Mouse (Mus musculus) CH12.LX (cell line): Measurements from ENCODE around the gene Pik3r6. TPM values are rescaled to one million over a fixed set of nuclear protein-coding genes. Genes with fewer than 3 reads are reported as not detected.

Experiments used
- DNase-seq: peaks from one replicate; pipeline ENCODE4 v3.0.0-alpha.2; 2013; ENCODE audit errors: extremely low read depth
- H3K27ac ChIP-seq: 2 replicates; pipeline ENCODE4 v1.5.1; 2012; ENCODE audit warnings: low read depth, mild to moderate bottlenecking, control low read depth, moderate library complexity; ENCODE audit not compliant: insufficient read depth
- H3K27me3 ChIP-seq: replicated peaks from 2 replicates; pipeline ENCODE3; 2012; ENCODE audit warnings: inconsistent platforms
- H3K36me3 ChIP-seq, 2 experiments: replicated peaks in 1 of 2; 2 replicates each; pipeline versions ENCODE3 to v1.6.1; 2012; ENCODE audit warnings: inconsistent platforms in 1 of 2, low read length in 1 of 2, mild to moderate bottlenecking in 1 of 2, mixed read lengths in 1 of 2, moderate library complexity in 1 of 2; ENCODE audit not compliant: control insufficient read depth in 1 of 2, insufficient read depth in 1 of 2
- H3K4me1 ChIP-seq, 2 experiments: 2 replicates each; pipeline ENCODE4 v1.6.1; 2012; ENCODE audit warnings: inconsistent platforms in 1 of 2, moderate library complexity in 1 of 2; ENCODE audit not compliant: insufficient read depth in 2 of 2, control insufficient read depth in 1 of 2
- H3K4me2 ChIP-seq: 2 replicates; pipeline ENCODE4 v1.6.1; 2012; ENCODE audit warnings: low read depth, mild to moderate bottlenecking, control low read depth; ENCODE audit not compliant: poor library complexity, insufficient read depth, severe bottlenecking
- H3K4me3 ChIP-seq, 3 experiments: fragments of 150-350 bp in 1 of 3; sonication (generic) in 1 of 3; replicated peaks in 1 of 3; 2 replicates each; pipeline versions ENCODE3 to v1.5.1; 2011 to 2012; ENCODE audit warnings: low read depth in 2 of 3, low read length in 2 of 3, mild to moderate bottlenecking in 2 of 3, moderate library complexity in 2 of 3, control low read depth in 1 of 3, improper control_type of control experiment in 1 of 3, inconsistent platforms in 1 of 3, mixed read lengths in 1 of 3; ENCODE audit not compliant: poor library complexity in 1 of 3
- H3K79me2 ChIP-seq: replicated peaks from 2 replicates; pipeline ENCODE4 v1.6.1; 2012; ENCODE audit warnings: mild to moderate bottlenecking, moderate library complexity; ENCODE audit not compliant: control insufficient read depth, poor library complexity, insufficient read depth, severe bottlenecking; ENCODE audit errors: extremely low read depth
- H3K9ac ChIP-seq: 2 replicates; pipeline ENCODE4 v1.6.1; 2012; ENCODE audit warnings: low read depth, mild to moderate bottlenecking, control low read depth, moderate library complexity; ENCODE audit not compliant: insufficient read depth
- H3K9me3 ChIP-seq: replicated peaks from 2 replicates; pipeline ENCODE3; 2012; ENCODE audit warnings: low read length, inconsistent platforms, mixed read lengths
- BHLHE40 ChIP-seq: IDR thresholded peaks from 2 replicates; pipeline ENCODE4 v1.6.1; 2011; ENCODE audit warnings: mild to moderate bottlenecking, low read depth, low read length, improper control_type of control experiment
- E2F4 ChIP-seq: IDR thresholded peaks from 2 replicates; pipeline ENCODE4 v1.6.1; 2011; ENCODE audit warnings: low read depth, low read length, improper control_type of control experiment; ENCODE audit not compliant: insufficient replicate concordance
- ELF1 ChIP-seq: IDR thresholded peaks from 2 replicates; pipeline ENCODE4 v1.6.1; 2014; ENCODE audit warnings: low read depth, mild to moderate bottlenecking, inconsistent platforms, low read length, improper control_type of control experiment
- EP300 ChIP-seq: IDR thresholded peaks from 2 replicates; pipeline ENCODE4 v1.6.1; 2011; ENCODE audit warnings: low read length, improper control_type of control experiment
- ETS1 ChIP-seq: conservative IDR thresholded peaks from 2 replicates; pipeline ENCODE4 v1.6.1; 2012; ENCODE audit warnings: low read depth, mild to moderate bottlenecking, inconsistent platforms, low read length, improper control_type of control experiment, moderate library complexity
- HCFC1 ChIP-seq: IDR thresholded peaks from 2 replicates; pipeline ENCODE4 v1.6.1; 2012; ENCODE audit warnings: low read depth, mild to moderate bottlenecking, inconsistent platforms, low read length, improper control_type of control experiment
- IRF4 ChIP-seq: IDR thresholded peaks from 2 replicates; pipeline ENCODE4 v1.6.1; 2014; ENCODE audit warnings: low read depth, mild to moderate bottlenecking, inconsistent platforms, low read length, improper control_type of control experiment
- JUN ChIP-seq: IDR thresholded peaks from 2 replicates; pipeline ENCODE4 v1.6.1; 2011; ENCODE audit warnings: low read depth, mild to moderate bottlenecking, low read length, improper control_type of control experiment, moderate library complexity; ENCODE audit not compliant: insufficient read depth
- JUND ChIP-seq: conservative IDR thresholded peaks from 2 replicates; pipeline ENCODE4 v1.6.1; 2011; ENCODE audit warnings: low read depth, low read length, improper control_type of control experiment
- MXI1 ChIP-seq: IDR thresholded peaks from 2 replicates; pipeline ENCODE4 v1.6.1; 2011; ENCODE audit warnings: mild to moderate bottlenecking, low read depth, low read length, improper control_type of control experiment
- NELFE ChIP-seq: IDR thresholded peaks from 2 replicates; pipeline ENCODE4 v1.6.1; 2011; ENCODE audit warnings: low read depth, low read length, improper control_type of control experiment
- PAX5 ChIP-seq: IDR thresholded peaks from 2 replicates; pipeline ENCODE4 v1.6.1; 2012; ENCODE audit warnings: low read length, inconsistent platforms, mixed read lengths
- POLR2AphosphoS2 ChIP-seq: IDR thresholded peaks from 2 replicates; pipeline ENCODE4 v1.6.1; 2011; ENCODE audit warnings: low read depth, low read length, improper control_type of control experiment
- RAD21 ChIP-seq: IDR thresholded peaks from 2 replicates; pipeline ENCODE4 v1.6.1; 2011; ENCODE audit warnings: low read depth, mild to moderate bottlenecking, low read length, improper control_type of control experiment, moderate library complexity
- SMC3 ChIP-seq: IDR thresholded peaks from 2 replicates; pipeline ENCODE4 v1.6.1; 2011; ENCODE audit warnings: low read depth, low read length, improper control_type of control experiment
- ZC3H11A ChIP-seq: IDR thresholded peaks from 2 replicates; pipeline ENCODE4 v1.6.1; 2012; ENCODE audit warnings: low read depth, mild to moderate bottlenecking, inconsistent platforms, low read length, improper control_type of control experiment
- ZMIZ1 ChIP-seq: IDR thresholded peaks from 2 replicates; pipeline ENCODE4 v1.6.1; 2012; ENCODE audit warnings: low read depth, mild to moderate bottlenecking, inconsistent platforms, low read length, improper control_type of control experiment
- ZNF384 ChIP-seq: IDR thresholded peaks from 2 replicates; pipeline ENCODE4 v1.6.1; 2012; ENCODE audit warnings: low read depth, low read length, improper control_type of control experiment, inconsistent platforms
- dilution Hi-C: fragments of 300-500 bp; cut with MboI; formaldehyde crosslinking; loops from 2 replicates; pipeline ENCODE4 v1.14.3; 2020; ENCODE audit warnings: low sequenced_read_pairs; ENCODE audit not compliant: extremely low pct_unique_long_range_greater_than_20kb, extremely low pct_ligation_motif_present
- in situ Hi-C: fragments of 300-500 bp; cut with MboI; formaldehyde crosslinking; loops from 3 replicates; pipeline ENCODE4 v1.14.3; 2019; ENCODE audit warnings: low sequenced_read_pairs, low pct_ligation_motif_present, low pct_unique_long_range_greater_than_20kb, mixed read lengths
- polyA plus RNA-seq: library from polyadenylated mRNA; unstranded; fragments of >175 nt; gene quantifications from 2 replicates; pipeline ENCODE4 v1.2.1, GENCODE M21; 2012; ENCODE audit warnings: low read depth; ENCODE audit not compliant: insufficient read length
- total RNA-seq, 2 experiments: library from RNA; depleted of rRNA; stranded (reverse); fragments of 300-350 nt in 1 of 2; fragments of >200 nt in 1 of 2; gene quantifications; 2 replicates each; pipeline ENCODE4 v1.2.3; 2012 to 2014

Pik3r6 gene
- total and polyA plus RNA-seq, 3 experiments, result 82.9 to 90.2 (median 88.4) TPM

DNA sequence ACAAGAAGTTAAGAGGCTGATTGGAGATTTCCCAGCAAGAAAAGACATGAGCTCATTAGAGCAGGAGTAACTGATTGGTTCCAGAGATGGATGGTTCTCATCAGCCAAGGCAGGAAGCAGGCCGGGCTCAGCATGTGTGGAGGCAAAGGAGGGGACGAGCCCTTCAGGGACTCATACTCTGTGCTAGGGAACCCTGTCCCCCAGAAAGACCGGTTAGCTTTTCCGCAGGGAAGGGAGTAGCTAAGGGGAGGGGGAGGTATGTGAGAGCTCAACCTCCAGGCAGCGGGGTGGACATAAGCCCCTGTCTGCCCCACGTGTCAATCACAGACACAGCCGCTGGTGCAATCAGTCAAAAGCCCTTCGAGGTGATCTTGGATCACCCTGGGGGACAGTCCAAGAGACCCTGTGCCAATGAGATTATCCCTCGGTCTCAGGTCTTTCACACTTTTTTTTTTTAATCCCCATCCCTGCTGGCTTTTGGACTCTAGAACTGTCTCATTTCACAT, 98.7 kb downstream of the Pik3r6 start:
- no peak for TF ChIP-seq JUND
- no peak for TF ChIP-seq RAD21
- TF ChIP-seq IRF4, result no peak
- no peak for TF ChIP-seq POLR2AphosphoS2
- no peak for TF ChIP-seq BHLHE40
- TF ChIP-seq MXI1, result no peak
- TF ChIP-seq NELFE, result no peak
- no peak for TF ChIP-seq ZC3H11A
- no peak for TF ChIP-seq PAX5
- TF ChIP-seq JUN, result no peak
- TF ChIP-seq SMC3, result no peak
- no peak for TF ChIP-seq E2F4
- no peak for TF ChIP-seq ELF1
- TF ChIP-seq ZMIZ1, result no peak
- no peak for TF ChIP-seq EP300
- no peak for TF ChIP-seq ETS1
- TF ChIP-seq ZNF384, result no peak
- TF ChIP-seq HCFC1, result no peak

More for the DNA sequence above, 98.7 kb downstream of the Pik3r6 start:
- Histone ChIP-seq H3K4me3 (no peak overlapping the region), H3K27me3 (peaks cover 2% of the 10 kb centered on the region), H3K79me2 (no peaks in the 10 kb centered on the region), H3K4me1 (peaks cover 6 to 24% of the 10 kb centered on the region in 2 experiments; a peak in 3 of 4 replicates), H3K9ac (no peak overlapping the region), H3K9me3 (no peaks in the 10 kb centered on the region), H3K36me3 (no peaks in the 10 kb centered on the region), H3K27ac (no peak overlapping the region), H3K4me2 (no peak overlapping the region)
- in situ Hi-C loops, result no loop called here
- no peak for DNase-seq
- dilution Hi-C loops, result no loop called here

Other genes starting within 250 kb of the Pik3r6 start
- gene Ntn1, start 102.2 kb upstream of the Pik3r6 start, total RNA-seq (2012; rRNA removed), result 0.38 and 0.59 TPM in 2 replicates
- 0.47 and 0.54 TPM in 2 replicates for gene Ntn1, start 102.2 kb upstream of the Pik3r6 start, total RNA-seq (2014; rRNA removed)
- 0.78 and 1.2 TPM in 2 replicates for gene Ntn1, start 102.2 kb upstream of the Pik3r6 start, polyA plus RNA-seq
- gene Pik3r5, start 70.9 kb upstream of the Pik3r6 start, total RNA-seq (2012; rRNA removed), result 5.7 and 8.3 TPM in 2 replicates
- 2.9 and 3.5 TPM in 2 replicates for gene Pik3r5, start 70.9 kb upstream of the Pik3r6 start, total RNA-seq (2014; rRNA removed)
- gene Pik3r5, start 70.9 kb upstream of the Pik3r6 start, polyA plus RNA-seq, result 7.3 and 9.4 TPM in 2 replicates
- 4.1 and 4.2 TPM in 2 replicates for gene Mfsd6l, start 53.2 kb downstream of the Pik3r6 start, total RNA-seq (2012; rRNA removed)
- gene Mfsd6l, start 53.2 kb downstream of the Pik3r6 start, total RNA-seq (2014; rRNA removed), result 4.0 and 5.1 TPM in 2 replicates
- gene Mfsd6l, start 53.2 kb downstream of the Pik3r6 start, polyA plus RNA-seq, result 6.4 and 7.2 TPM in 2 replicates
- gene Ccdc42, start 84.0 kb downstream of the Pik3r6 start, total RNA-seq (2012; rRNA removed), result not detected in 2 replicates
- gene Ccdc42, start 84.0 kb downstream of the Pik3r6 start, total RNA-seq (2014; rRNA removed), result not detected in 2 replicates
- not detected in 2 replicates for gene Ccdc42, start 84.0 kb downstream of the Pik3r6 start, polyA plus RNA-seq
- gene Myh10, start 188.5 kb downstream of the Pik3r6 start, total RNA-seq (2012; rRNA removed), result 0.38 and 0.46 TPM in 2 replicates
- gene Myh10, start 188.5 kb downstream of the Pik3r6 start, total RNA-seq (2014; rRNA removed), result 0.62 and 1.1 TPM in 2 replicates
- 2.7 and 3.1 TPM in 2 replicates for gene Myh10, start 188.5 kb downstream of the Pik3r6 start, polyA plus RNA-seq